Mouse (Mus musculus): Measurements from ENCODE around the gene Nfatc2. TPM values are rescaled to one million over a fixed set of nuclear protein-coding genes. Genes with fewer than 3 reads are reported as not detected.

Nfatc2 gene
- total RNA-seq, 2 experiments from 2014 or later = 10.1 to 12.8 TPM

GRCm38 (mm10) chr2:168500750-168501149 lies 100.7 kb downstream of the Nfatc2 start:
- DNase-seq (ENCODE audit: low spot score) = no peak

- DNase-seq (ENCODE audit: low spot score) = no peak
Measured at GRCm38 (mm10) chr2:168500244-168500643, 101.2 kb downstream of the Nfatc2 start.

- no peak for DNase-seq (ENCODE audit: low spot score)
Measured at GRCm38 (mm10) chr2:168491791-168492190, 109.7 kb downstream of the Nfatc2 start.

GRCm38 (mm10) chr2:168489953-168490352 lies 111.5 kb downstream of the Nfatc2 start:
- no peak for DNase-seq (ENCODE audit: low spot score)

GRCm38 (mm10) chr2:168488158-168488925 lies 113.1 kb downstream of the Nfatc2 start:
- no peak for DNase-seq (ENCODE audit: low spot score)

- no peak for DNase-seq (ENCODE audit: low spot score)
Measured at GRCm38 (mm10) chr2:168481121-168481520, 120.3 kb downstream of the Nfatc2 start.

GRCm38 (mm10) chr2:168480692-168481091 lies 120.8 kb downstream of the Nfatc2 start:
- DNase-seq (ENCODE audit: low spot score) = peak; percentile 34

- DNase-seq (ENCODE audit: low spot score) = no peak
Measured at GRCm38 (mm10) chr2:168479930-168480329, 121.5 kb downstream of the Nfatc2 start.

GRCm38 (mm10) chr2:168478431-168478830 lies 123.0 kb downstream of the Nfatc2 start:
- DNase-seq (ENCODE audit: low spot score) = no peak

- DNase-seq (ENCODE audit: low spot score) = no peak
Measured at GRCm38 (mm10) chr2:168473496-168473895, 128.0 kb downstream of the Nfatc2 start.

- DNase-seq (ENCODE audit: low spot score) = peak; percentile 65
Measured at GRCm38 (mm10) chr2:168472899-168473298, 128.6 kb downstream of the Nfatc2 start.

- DNase-seq (ENCODE audit: low spot score) = peak; percentile 86
Measured at GRCm38 (mm10) chr2:168469032-168469431, 132.4 kb downstream of the Nfatc2 start.

GRCm38 (mm10) chr2:168467166-168467565 lies 134.3 kb downstream of the Nfatc2 start:
- DNase-seq (ENCODE audit: low spot score) = no peak

- DNase-seq (ENCODE audit: low spot score) = peak; percentile 67
Measured at GRCm38 (mm10) chr2:168466066-168466465, 135.4 kb downstream of the Nfatc2 start.

GRCm38 (mm10) chr2:168465646-168466045 lies 135.8 kb downstream of the Nfatc2 start:
- DNase-seq (ENCODE audit: low spot score) = no peak

- no peak for DNase-seq (ENCODE audit: low spot score)
Measured at GRCm38 (mm10) chr2:168461865-168462264, 139.6 kb downstream of the Nfatc2 start.

- no peak for DNase-seq (ENCODE audit: low spot score)
Measured at GRCm38 (mm10) chr2:168459627-168460026, 141.8 kb downstream of the Nfatc2 start.

- peak; percentile 22 for DNase-seq (ENCODE audit: low spot score)
Measured at GRCm38 (mm10) chr2:168458583-168458982, 142.9 kb downstream of the Nfatc2 start.

GRCm38 (mm10) chr2:168451714-168452708 lies 149.4 kb downstream of the Nfatc2 start:
- no peak for DNase-seq (ENCODE audit: low spot score)

GRCm38 (mm10) chr2:168450977-168451376 lies 150.5 kb downstream of the Nfatc2 start:
- DNase-seq (ENCODE audit: low spot score) = no peak

GRCm38 (mm10) chr2:168448054-168448453 lies 153.4 kb downstream of the Nfatc2 start:
- no peak for DNase-seq (ENCODE audit: low spot score)

GRCm38 (mm10) chr2:168447601-168448000 lies 153.9 kb downstream of the Nfatc2 start:
- no peak for DNase-seq (ENCODE audit: low spot score)

Data from gastrocnemius, adult 18-20 months (tissue).